Mouse (Mus musculus): Measurements from ENCODE around the gene Zar1.
"Not testable (repeated sequence)": the region's sequence is repeated elsewhere in the genome, so short reads cannot be mapped to it uniquely, and the experiment has no call there.

The Zar1 gene

GRCm38 (mm10) chr5:72580970-72581332 lies at the start of gene Zar1:
Gene Zar1, minus strand, starts transcription at chr5:72581254.
- DNase-seq = peak; percentile 18 to 21

GRCm38 (mm10) chr5:72630026-72630425 lies 49.0 kb upstream of the Zar1 start:
- DNase-seq = no peak

GRCm38 (mm10) chr5:72621022-72621421 lies 40.0 kb upstream of the Zar1 start:
- no peak for DNase-seq

- DNase-seq = no peak
Measured at GRCm38 (mm10) chr5:72617413-72617812, 36.4 kb upstream of the Zar1 start.

GRCm38 (mm10) chr5:72603138-72603537 lies 22.1 kb upstream of the Zar1 start:
- DNase-seq = no peak

- peak; percentile 35 to 39 for DNase-seq
Measured at GRCm38 (mm10) chr5:72601006-72601405, 20.0 kb upstream of the Zar1 start.

- peak; percentile 17 to 30 for DNase-seq
Measured at GRCm38 (mm10) chr5:72587192-72587681, 6.2 kb upstream of the Zar1 start, which contains the start of gene Gm5868. Gene Gm5868, minus strand, starts transcription at chr5:72587551.

GRCm38 (mm10) chr5:72586667-72587191 lies 5.7 kb upstream of the Zar1 start:
- DNase-seq = not testable (repeated sequence)

GRCm38 (mm10) chr5:72586122-72586521 lies 5.1 kb upstream of the Zar1 start:
- not testable (repeated sequence) for DNase-seq

- DNase-seq = peak; percentile 18 to 33
Measured at GRCm38 (mm10) chr5:72580088-72580969, 725 bp downstream of the Zar1 start.

GRCm38 (mm10) chr5:72579599-72579998 lies 1.5 kb downstream of the Zar1 start:
- not testable (repeated sequence) for DNase-seq

GRCm38 (mm10) chr5:72565621-72566020 lies 15.4 kb downstream of the Zar1 start:
- DNase-seq = no peak

- not testable (repeated sequence) for DNase-seq
Measured at GRCm38 (mm10) chr5:72563183-72563582, 17.9 kb downstream of the Zar1 start.

- DNase-seq = no peak
Measured at GRCm38 (mm10) chr5:72560976-72561628, 20.0 kb downstream of the Zar1 start.

GRCm38 (mm10) chr5:72559544-72560049 lies 21.5 kb downstream of the Zar1 start, which contains the start of gene Nfxl1:
Gene Nfxl1, minus strand, starts transcription at chr5:72559684.
- peak; percentile 98 to 99 for DNase-seq

GRCm38 (mm10) chr5:72558716-72559526 lies 22.1 kb downstream of the Zar1 start:
- peak in 1 of 2 experiments; percentile 71 for DNase-seq

- no peak for DNase-seq
Measured at GRCm38 (mm10) chr5:72556245-72556644, 24.8 kb downstream of the Zar1 start.

GRCm38 (mm10) chr5:72551209-72551608 lies 29.8 kb downstream of the Zar1 start:
- DNase-seq = no peak

GRCm38 (mm10) chr5:72528896-72529295 lies 52.2 kb downstream of the Zar1 start:
- DNase-seq = peak; percentile 20 to 42
